Mouse (Mus musculus) left cerebral cortex, adult 11 months (tissue): ENCODE measurements at regions not wholly inside any gene's neighbourhood (a gene's known extent, or its start where the extent isn't known, plus 50 kb on each side); places are given as distances from the start of the nearest gene placed in this dataset.

Source experiments
- DNase-seq: peaks from one replicate; pipeline ENCODE4 v3.0.0; 2022; ENCODE audit warnings: low spot score

- DNase-seq = no peak
Measured at GRCm38 (mm10) chr11:25538641-25539258, 671.8 kb downstream of the 5730522E02Rik start.

DNA sequence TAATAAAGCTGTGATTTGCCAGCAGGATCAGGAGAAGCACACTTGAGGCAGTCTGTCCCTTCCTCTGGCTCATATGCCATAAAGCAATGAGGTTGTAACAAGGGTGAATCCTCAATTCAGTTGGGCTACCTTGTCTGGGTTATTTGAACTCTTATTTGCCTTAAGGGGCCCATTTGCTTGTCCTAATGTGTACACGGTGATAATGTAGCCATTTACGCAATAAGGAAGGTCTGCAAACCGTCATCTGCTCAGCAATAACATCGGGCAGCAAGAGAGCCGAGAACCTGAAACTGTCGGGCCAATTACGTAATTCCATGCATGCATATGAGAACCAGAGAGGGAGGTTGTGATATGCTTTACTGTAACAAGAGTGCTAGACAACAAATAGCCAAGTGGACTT lies 674.5 kb downstream of the 5730522E02Rik start:
- DNase-seq = no peak

GRCm38 (mm10) chr11:25533081-25533480 lies 677.5 kb downstream of the 5730522E02Rik start:
- no peak for DNase-seq

DNA sequence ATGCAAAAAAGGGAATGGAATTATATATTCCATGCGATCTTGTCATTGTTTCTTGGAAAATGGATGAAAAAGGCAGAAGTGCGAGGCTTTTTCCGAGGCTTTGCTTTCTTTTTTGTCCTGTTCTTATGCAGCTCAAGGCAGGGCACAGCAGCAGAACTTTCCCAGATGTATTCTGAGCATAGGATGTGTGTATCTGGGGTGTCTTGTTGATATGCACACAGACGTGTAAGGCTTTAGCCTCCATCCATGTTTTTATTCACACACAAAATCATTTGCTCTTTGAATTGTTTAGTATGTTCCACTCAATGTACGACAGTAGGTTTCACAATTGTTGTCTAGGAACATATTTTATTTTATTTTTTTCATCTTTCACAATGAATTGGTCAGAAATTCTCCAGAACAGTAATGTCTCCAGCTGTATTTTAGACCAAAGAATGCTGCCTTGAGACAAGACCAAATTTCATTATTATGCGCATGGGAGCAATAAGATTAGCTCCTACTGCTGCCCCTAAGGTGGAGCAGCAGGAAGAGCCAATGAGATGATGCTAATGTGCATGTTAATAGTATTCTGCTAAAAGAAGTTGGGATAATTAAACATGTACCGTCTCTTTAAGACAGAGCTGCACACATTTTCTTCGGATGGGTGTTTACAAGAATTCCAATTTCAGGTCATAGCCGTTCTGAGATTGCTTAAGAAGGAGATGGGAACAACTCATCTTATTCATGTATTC lies 678.7 kb downstream of the 5730522E02Rik start:
- no peak for DNase-seq

- DNase-seq = no peak
Measured at GRCm38 (mm10) chr11:25528056-25528455, 682.5 kb downstream of the 5730522E02Rik start.

DNA sequence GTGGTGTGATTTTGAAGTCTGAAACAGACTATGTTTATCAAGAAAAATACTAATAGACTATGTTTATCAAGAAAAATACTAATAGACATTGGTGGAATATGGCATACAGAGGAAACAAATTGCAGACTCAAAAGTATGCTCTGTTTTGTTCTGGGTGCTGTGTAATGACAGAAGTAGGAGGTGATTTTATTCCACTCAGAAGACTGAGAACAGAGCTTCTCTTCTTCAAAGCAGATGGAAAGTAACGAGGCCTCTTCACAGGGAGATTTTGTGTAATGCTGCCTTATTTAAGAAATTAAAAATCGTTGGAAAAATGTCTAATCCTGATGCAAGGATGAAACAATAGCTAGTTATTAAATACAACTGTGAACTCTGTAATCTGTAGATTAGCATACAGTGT lies 691.7 kb downstream of the 5730522E02Rik start:
- DNase-seq = no peak

- DNase-seq = no peak
Measured at GRCm38 (mm10) chr11:25518131-25518530, 692.4 kb downstream of the 5730522E02Rik start.

- DNase-seq = no peak
Measured at GRCm38 (mm10) chr11:25505500-25505899, 705.1 kb downstream of the 5730522E02Rik start.

GRCm38 (mm10) chr11:25473682-25474365 lies 736.7 kb downstream of the 5730522E02Rik start:
- no peak for DNase-seq

DNA sequence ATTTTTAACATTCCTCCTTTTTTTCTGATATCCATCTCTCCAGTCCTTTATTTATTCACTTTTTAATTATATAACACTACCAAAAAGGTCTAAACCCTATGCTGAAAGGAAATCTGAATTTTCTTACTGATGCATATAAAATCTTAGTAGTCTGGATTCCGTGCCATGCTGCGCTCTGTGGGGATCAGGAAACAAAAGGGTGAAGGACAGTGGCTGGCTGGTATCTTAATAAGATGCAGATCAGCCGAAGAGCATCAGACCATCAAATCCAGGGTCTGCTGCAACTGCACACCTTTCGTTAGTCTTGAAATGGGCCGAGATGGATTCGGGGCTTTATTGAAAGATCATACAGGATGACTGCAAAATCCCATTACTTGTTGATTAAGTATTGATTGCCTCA lies 740.7 kb downstream of the 5730522E02Rik start:
- DNase-seq = no peak

GRCm38 (mm10) chr11:25437206-25437605 lies 773.4 kb downstream of the 5730522E02Rik start:
- DNase-seq = no peak

DNA sequence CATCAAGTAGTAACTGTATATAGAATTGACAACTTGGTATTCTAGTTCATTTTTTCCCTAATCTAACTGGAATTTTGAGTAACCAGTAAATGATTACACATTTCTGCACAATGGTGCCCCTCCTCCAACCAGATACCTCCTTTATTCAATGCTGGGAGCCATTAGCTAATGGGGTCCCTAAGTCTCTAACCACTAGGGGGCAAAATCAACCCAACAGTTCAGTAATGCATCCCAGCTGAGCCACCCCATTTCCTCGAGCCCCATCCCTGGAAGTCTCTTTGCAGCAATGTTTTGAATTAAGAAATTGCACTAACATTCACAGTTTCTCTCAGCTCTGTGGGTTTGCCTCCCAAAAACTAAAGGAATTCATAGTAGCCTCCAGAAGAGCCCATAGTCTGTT lies 774.9 kb downstream of the 5730522E02Rik start:
- DNase-seq = no peak

- DNase-seq = no peak
Measured at GRCm38 (mm10) chr11:25423186-25423585, 787.4 kb downstream of the 5730522E02Rik start.

- DNase-seq = no peak
Measured at GRCm38 (mm10) chr11:25421486-25421885, 789.1 kb downstream of the 5730522E02Rik start.

DNA sequence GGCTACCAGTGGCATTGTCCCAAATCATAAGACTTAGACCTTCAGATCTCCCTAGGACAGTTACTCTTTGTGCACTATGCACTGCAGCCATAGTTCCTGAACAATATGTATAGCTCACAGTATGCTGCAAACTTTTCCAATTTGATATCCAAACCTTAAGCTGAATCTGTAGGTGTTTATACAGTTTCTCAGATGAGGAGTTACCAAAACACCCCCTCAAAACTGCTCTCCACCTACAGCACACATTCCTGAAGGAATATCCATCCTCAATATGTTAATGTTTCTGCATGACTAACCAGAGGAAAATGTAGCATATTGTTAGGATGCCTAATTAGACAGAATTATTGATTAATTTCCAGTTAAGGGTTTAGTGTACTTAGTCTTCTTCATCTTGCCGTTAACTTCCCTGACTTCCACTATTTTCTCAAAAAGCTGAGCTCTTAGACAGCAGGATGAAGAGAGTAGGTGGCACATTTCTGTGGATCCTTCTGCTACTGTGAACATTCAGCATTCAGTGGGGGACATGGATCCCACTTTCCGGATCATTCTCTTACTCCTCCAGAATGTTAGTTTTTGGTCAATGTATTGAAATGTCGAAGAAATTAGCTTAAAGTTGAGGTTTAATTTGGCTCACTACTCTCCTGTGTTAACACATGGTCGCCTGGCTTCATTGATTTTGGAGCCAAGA lies 800.0 kb downstream of the 5730522E02Rik start:
- DNase-seq = peak; percentile 12

GRCm38 (mm10) chr11:25391649-25392048 lies 818.9 kb downstream of the 5730522E02Rik start:
- DNase-seq = no peak

DNA sequence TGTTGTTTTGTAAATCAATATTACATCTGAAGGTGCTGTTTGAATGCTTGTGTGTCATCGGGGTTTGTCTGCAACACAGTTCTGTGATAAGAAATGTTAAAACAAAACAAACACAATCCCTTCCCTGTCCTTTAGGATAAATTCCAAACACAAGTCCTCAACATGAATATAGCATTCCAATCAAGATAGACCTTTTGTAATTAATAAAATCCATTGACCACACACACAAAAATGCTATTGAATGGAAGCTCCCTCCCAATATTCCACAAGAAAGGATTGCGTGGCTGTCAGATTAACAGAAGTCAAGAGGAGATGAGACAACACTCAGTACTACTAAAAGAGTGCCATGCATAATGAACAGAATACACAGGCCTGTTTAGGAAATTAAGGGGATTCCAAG lies 843.5 kb downstream of the 5730522E02Rik start:
- no peak for DNase-seq

- no peak for DNase-seq
Measured at GRCm38 (mm10) chr11:25365433-25365832, 845.1 kb downstream of the 5730522E02Rik start.

DNA sequence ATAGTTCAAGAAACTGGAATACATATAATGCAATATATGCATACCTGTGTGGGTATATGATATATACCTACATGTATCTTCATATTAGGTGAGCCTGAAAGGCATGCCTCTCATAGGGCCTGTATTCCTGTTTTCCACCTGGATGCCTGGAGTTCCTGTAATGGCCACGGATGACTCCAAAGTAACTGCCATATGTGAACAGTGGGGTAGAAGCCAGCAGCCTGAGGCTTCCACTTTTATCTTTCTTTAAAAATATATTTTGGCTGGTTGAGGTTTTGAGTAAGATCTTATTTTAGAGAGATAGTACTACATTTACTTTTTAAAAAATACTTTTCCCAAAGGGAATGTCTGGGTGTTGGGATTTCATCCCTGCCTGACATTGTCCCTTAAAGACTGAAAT lies 850.8 kb downstream of the 5730522E02Rik start:
- no peak for DNase-seq

DNA sequence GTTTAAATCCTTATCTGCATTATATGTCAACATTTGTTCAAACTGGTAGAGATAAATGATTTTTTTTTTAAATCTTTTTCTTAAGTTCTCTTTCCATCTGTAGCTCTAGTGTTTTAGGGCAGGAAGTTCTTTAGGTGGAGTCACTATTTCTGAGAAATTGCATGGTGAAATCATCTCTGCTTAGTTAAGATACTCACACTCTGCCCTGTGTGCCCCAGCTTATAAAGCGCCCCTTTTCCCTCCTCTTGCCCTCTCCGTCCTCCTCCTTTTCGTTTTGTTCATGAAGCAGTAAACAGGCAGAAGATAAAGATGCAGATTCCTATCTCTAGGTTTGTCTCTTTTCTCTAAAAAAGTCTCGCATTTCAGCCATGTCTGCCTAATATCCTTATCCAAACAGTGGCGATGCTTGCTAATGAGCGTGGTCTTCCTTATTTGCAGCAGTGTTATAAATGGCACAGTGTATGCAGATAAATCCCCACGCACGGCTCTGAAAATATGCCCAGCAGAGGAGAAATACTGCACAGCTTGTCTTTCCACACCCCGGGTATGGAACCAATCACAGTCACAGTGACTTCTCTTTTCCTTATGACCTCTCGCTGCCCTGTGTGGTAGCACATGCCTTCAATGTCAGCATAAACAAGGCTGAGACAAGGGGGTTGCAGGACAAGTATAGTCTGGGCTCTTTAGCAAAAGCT lies 852.7 kb downstream of the 5730522E02Rik start:
- no peak for DNase-seq

DNA sequence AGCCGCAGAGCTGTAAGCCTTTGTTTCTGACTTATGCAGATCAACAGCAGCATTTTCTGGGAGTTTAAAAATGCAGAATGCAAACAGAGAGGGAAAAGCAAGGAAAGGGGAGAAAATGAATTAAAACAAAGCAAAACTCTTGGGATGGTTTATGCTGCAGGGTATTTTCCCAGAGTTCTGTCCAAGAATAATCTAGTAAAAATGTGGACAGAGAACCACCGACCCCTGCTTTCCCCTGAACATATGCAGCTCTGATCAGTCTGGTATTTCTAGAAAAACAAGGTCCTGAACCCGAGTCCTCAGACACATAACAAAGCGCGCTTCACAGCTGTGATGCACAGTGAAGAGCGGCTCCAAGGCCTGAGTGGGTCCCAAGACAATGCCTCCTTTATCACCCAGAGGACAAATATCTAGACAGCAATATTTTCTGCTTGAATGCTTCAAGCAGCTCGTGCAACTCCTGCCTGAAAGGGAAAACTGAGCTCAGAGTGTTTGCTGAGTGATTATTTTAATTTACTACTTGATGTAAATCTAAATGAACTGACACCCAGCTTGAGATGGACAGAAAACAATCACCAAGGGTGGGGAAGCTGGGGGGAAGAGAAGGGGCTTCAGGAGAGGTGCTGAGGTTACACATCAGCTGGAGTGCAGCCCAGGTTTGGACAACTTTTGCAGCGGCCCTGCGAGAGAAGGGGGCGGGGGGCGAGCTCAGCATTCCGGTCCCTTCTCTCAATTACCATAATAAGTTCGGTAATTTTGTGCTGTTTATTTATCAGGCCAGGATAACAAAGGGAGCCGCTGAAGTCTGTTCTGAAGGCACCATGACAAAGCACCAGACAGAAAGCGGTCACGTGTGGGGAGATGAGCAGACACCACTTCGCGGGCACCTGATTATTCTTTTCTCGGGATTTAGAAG lies 853.6 kb downstream of the 5730522E02Rik start:
- DNase-seq = no peak
